Mouse (Mus musculus) cerebellum, postnatal 36 days (tissue): ENCODE results near the gene Mknk2.

Experiments used
- DNase-seq, 2 experiments: peaks; one replicate each; pipeline ENCODE4 v3.0.0; 2021 to 2022; ENCODE audit warnings: mixed read lengths in 2 of 2

Gene Mknk2

DNA sequence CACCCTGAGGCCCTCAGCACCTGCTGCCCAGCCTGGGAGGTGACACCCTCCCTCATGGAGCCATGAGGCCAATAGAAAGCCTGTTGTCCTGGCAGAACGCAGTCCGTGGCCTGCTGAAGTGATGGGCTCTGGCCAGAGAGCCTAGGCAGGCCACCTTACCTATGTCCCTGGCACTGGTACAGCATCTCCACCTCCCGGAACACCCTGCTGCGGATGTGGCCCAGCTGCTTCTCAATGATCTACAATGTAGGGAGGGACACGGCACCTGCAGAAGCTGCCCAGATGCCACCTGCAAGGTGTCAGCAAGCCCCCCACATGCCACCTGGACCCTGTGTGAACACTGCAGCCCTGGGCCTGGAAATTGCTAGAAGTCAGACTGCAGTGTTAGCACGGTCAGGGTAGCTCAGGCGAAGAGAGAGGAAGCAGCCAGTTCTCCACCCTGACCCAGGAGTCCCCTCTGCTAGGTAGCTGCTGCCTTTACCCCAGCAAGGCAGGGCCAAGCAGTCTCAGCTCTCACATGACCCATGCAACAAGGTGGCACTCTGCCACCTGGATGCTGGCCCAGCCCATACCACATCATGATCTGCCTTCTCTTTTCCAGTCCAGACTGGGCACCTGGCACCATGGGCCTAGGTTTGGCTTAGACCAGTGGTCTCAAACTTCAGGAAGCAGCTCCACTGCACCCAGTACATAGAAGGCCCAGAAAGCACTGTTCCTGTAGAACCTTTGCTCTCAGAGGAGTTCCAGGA lies 8.0 kb downstream of the Mknk2 start:
- peak; percentile 79 to 85 for DNase-seq

DNA sequence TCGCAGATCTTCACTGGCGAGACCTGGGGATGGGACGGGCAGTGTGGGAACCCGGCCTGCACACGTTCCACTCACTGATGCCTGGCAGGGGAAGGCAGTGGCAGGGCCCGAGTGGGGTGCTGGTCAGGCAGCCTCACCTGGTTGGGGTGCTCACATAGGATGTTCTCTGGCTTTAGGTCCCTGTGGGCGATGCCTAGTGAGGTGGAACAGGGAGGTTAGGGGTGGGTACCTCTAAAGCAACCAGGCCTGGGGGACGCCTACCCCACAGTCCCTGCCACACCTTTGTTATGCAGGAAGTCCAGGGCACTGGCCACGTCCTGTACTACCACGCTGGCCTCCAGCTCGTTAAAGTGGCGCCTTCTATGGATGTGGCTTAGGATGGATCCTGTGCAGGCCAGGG lies 8.9 kb downstream of the Mknk2 start:
- no peak for DNase-seq

DNA sequence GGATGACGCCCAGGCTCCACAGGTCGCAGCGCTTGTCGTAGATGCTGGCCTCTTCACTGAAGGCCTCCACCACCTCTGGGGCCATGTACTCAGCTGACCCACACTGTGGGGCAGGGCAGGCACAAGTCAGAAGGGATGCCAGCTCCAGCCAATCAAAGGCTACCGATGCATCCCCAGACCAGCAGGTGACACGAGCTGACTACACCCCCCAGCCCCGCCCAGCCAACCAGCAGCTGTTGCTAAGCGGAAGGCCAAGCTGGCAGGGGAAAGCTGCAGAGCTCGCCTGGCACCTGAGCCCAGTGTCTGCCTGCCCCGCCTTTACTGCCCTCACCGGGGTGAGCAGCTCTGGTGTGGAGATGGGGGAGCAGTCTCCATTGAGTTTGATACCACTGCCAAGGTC lies 9.3 kb downstream of the Mknk2 start:
- DNase-seq: peak; percentile 39 to 76

DNA sequence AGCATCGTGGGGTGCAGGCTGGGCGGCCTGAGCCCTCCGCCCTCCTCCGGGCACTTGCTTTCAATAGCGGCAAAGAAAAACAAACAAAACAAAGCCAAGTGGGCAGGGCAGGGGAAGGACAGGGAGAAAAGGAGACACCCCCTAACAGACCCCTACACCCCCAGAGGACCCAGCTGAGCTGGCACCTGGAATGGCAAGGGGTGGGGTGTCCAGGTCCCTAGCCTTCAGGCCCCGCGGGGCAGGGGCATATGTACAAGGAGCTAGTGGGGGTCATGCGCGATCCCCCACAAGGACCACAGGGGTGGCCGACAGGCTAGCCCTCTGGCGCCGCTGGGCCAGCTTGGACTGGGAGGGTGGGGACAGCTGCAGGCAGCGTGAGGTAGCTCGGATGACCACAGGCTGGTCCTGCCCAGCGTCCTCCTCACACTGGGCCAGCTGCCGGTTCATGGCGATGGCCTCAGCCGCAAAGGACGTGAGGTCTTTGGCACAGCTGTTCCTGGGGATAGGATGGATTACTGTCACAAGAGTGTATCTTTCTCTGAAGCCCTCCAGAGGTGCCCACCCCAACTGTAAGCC lies 11.0 kb downstream of the Mknk2 start:
- no peak for DNase-seq

DNA sequence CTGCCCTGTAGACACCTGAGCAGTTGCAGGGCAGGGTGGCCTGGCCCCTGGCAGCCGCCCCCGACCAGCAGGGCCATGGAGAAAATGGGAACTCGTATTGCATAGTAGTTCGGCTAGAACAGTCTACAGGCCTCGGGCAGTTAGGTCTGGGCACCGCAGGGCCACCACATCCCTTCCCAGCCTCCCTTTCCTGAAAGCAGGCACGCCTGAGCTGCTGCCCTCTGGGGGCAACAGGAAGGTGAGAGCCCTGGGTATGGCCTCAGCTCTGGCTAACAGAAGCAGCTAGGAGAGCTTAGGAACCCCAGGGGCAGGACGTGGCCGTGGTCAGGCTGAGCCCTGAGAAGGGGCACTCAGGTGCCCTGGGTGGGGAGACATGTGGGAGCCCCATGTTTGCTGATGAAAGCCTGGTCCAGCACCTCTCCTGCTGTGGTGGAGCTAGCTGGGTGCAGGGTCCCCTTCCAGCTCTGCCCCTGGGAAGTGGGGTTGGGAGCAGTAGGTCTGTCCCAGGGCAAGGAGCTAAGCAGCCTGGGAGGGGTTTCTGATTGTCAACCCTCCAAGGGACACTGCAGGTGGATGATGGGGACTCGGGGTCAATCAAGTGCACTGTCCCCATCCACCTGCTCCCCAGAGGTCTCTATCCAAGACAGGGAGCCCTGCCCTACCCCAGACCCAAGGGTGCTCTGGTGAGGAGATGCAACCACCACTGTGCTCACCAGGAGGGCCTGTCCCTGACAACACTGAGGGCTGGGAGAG lies 11.8 kb downstream of the Mknk2 start:
- peak in 1 of 2 experiments; percentile 10 for DNase-seq

DNA sequence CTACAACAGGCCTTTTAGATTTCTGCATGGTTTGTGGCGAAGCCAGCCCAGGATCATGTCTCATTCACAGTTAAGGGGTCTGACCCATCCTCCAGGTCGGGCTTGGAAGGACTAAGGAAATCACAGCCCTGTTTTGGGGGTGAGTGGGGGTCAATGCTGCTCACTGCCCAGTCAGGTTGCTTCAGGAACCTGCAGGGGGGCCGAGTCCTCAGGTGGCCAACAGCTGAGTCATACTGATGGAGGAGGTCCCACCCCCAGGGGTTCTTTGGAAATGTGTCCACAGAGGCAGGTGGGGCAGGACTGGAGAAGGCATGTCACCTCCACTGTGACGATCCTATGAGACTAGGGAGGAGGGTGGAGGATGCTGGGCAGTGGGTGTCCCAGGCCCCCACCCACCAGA lies 12.5 kb downstream of the Mknk2 start:
- DNase-seq: peak in 1 of 2 experiments; percentile 28

DNA sequence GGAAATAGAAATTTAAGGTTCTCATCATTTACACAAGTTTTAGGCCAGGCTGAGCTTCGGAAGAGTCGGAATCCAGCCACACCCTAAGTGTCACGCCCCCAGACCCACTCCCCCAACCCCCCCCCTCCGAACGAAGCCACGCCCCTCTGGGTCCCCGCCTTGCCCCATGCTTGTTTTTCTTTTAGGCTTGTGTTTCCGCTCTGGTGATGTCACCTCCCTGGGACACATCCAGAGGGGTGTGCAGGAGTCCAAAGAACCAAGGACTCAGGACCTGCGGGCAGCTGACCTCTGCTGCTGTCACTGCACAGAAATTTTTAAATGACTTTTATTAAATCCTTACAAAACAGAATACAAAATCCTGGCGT lies 12.9 kb downstream of the Mknk2 start:
- peak in 1 of 2 experiments; percentile 44 for DNase-seq

DNA sequence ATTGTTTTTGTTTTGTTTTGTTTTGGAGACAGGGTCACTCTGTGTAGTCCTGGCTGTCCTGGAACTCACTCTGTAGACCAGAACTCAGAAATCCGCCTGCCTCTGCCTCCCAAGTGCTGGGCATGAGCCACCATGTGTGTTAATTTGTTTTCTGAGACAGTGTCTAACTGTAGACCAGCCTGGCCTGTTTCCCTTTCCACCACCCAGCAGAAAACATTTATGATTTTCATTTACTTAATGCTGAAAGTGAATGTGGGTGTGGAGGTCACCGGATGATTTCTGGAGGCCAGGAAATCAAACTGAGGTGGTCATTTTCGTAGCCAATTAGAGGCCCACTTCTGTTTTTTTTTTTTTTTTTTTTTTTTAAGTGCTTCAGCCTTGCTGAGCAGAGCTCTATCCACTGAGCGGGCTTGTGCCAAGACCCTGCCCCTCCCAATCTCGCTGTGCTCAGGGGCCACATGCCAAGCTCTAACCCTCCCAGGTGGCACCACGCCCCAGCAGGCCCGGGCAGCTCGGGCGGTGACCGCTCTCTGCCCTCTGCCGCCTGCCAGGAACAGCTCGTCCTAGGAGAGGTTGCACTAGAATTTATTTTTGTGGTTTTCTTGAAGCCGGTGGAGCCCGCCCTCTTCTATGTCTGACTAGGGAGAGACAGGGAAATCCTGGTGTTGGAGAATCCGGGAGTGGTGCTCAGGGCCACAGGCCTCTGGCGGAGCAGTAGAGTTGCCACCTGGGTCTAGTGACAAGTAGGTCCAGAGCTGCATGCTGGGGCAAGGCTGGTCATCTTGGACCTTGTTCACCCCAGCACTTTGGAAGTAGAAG lies 13.5 kb downstream of the Mknk2 start:
- DNase-seq: peak; percentile 72 to 73

DNA sequence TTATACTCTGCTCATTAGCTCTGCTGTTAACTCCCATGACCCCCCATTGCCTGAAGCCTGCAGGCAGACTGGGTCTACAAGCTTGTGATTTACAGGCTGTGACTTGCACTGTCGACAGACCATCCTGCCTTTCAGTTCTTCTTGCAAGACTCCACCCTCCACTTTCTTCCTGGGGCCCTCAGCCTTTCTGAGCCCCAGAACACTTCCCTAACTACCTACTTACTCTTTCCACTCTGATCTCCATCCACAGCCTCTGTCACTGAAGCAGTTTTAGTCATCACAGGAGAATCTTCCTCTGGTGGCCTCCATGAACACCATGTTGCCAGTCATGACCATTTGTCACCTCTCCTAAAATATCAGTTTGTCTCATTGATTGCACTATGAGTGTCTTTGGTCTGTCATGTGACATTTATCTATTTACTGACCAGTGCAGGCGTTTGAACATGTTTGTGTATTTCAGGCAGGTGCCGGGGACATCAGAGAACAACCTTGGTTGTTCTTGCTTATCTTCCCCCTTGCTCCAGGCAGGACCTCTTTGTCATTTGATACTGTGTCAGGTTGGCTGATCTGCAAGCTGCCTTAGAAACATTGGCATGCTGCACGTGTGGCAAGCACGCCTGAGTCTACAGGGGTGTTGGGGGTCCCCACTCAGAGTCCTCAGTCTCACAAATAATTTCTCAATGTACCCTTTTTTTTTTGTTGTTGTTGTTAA lies 14.3 kb downstream of the Mknk2 start:
- no peak for DNase-seq

DNA sequence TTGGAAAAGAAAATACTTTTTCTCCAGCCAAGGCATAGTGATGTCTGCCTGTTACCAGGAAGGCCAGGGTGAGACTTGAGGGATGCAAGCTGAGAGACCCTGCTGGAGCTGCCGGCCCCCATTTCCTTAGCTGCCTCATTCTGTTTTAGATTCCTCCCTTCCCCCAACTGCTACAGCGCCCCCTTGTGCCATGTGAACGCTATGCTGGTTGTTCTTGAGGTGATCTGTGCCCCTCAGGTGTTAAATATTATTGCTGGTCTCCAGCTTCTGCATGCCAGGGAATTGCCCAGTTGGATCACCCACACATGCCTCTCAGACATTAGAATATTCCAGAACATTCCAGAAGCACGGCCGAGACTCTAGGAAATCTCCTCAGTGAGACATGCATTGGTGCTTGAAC lies 16.8 kb downstream of the Mknk2 start:
- DNase-seq: peak in 1 of 2 experiments; percentile 56

DNA sequence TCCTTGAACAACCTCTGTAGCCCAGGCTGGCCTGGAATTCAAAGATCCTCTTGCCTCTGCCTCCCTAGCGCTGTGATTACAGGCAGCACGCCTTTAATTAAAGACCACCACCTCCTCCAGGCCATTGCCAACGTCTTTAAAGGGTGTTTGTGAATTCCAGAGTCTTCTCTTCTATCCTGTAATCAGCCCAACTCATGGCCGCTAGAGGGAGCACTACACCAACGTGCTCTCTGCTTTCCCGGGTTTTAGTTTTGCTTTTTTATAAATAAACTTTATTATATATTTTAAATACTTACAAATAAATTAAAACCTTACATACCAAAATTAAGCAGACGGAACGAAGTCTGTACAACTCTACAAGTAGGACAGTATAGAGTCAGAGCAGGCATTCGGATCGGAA lies 18.7 kb downstream of the Mknk2 start:
- DNase-seq: peak; percentile 78 to 85

DNA sequence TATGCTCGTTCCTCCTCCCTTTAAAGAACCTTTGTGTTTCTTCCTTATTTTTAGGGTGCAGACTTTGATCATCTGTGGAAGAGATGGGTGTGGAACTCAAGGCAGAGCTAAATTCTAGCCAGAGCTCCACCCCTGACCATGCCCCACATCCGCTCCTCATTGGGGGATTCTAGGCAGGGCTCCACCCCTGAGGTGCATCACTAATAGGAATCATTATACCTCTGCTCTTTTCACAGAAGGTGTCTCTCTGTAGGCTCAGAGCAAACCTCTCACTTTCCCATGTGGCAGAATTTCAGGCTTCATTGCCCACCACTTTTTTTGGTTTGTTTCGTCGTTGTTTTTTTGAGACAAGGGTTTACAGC lies 19.1 kb downstream of the Mknk2 start:
- no peak for DNase-seq

DNA sequence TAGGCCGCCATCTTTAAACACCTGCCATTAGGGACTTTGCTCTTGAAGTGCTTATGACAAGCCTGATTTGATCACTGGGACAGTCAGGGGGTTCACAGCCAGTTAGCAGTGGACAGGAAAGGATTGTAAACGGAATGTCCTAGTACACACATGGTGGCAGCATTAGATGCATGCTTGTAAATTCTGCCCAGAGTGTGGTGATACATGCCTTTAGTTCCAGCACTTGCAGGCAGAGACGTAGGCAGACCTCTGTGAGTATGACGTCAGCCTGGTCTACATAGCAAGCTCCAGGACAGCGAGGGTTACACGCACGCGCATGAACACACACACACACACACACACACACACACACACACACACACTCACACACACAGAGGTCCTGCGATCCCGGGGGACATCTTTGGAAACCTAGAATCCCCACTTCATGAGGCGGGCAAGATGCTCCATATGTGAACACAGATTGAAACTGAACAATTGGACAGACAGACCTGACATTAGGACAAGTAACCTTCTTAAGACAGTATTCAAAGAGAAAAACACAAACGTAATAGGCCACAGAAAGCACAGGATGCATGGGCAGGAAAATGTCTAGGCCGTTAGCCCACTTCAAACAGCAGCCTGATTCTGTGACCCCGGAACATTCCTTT lies 19.6 kb downstream of the Mknk2 start:
- no peak for DNase-seq

DNA sequence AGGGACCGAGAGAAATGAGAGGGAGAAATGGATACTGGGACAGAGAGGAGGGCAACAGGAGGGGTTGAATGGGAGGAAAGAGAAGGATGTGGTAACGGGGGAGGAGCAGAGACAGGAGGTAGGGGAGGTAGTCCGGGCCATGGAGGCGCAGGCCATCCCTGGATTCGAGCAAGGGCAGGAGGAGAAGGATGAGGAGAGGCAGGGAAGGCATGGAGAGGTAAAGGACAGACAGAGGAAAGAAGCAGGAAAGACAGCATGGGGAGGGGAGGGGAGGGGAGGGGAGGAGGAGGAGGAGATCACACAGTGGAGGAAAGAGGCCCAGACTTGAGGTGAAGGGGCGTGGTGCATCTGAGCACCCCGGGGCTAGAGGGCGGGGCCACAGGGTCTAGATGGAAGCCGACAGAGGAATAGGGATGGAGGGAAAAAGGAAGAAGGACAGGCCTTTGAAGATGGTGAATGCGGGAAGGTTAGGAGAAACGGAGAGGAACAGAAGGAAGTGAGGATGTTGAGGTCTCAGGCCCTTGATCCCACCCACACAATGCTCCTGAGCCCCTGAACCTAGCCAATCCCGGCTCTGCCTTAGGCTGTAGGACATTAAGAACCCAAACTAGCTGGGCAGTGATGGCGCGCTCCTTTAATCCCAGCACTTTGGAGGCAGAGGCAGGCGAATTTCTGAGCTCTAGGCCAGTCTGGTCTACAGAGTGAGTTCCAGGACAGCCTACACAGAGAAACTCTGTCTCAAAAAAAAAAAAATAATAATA lies 20.9 kb downstream of the Mknk2 start, which contains the start of gene Btbd2:
Btbd2 (minus strand) TSS at position 209 of the 761 bp plus-strand sequence.
- DNase-seq: peak in 1 of 2 experiments; percentile 27

DNA sequence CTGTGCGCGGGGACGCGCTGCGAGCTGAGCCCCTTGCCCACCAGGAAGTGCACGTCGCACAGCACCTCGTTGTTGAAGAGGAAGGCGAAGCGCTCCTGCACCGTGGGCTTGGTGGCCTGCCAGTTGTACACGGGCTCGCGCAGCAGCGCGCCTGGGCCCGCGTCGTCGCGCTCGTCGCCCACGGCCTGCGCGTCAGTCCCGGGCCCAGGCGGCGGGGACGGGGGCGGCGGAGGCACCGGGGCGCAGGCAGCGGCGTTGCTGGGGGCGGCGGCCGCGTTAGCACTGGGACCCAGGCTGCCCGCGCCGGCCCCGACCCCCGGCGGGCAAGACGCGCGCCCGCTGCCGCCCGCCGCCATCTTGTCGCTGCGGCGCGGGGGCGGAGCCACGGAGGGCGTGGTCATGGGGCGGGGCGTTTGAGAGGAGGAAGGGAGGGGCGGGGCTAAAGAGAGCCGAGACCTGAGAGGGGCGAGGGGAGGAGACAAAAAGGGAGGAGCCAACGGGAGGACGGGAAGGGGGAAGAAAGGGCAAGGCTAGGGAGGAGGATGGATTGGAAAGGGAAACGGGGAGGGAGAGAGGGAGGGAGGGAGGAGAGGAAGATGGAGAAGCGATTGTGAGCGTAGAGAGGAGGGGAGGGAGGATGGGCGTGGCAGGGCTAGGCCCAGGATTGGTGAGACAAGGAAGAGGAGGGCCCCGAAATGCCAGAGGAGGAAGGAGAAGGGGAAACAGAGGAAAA lies 21.6 kb downstream of the Mknk2 start:
- DNase-seq: peak; percentile 95 to 98

DNA sequence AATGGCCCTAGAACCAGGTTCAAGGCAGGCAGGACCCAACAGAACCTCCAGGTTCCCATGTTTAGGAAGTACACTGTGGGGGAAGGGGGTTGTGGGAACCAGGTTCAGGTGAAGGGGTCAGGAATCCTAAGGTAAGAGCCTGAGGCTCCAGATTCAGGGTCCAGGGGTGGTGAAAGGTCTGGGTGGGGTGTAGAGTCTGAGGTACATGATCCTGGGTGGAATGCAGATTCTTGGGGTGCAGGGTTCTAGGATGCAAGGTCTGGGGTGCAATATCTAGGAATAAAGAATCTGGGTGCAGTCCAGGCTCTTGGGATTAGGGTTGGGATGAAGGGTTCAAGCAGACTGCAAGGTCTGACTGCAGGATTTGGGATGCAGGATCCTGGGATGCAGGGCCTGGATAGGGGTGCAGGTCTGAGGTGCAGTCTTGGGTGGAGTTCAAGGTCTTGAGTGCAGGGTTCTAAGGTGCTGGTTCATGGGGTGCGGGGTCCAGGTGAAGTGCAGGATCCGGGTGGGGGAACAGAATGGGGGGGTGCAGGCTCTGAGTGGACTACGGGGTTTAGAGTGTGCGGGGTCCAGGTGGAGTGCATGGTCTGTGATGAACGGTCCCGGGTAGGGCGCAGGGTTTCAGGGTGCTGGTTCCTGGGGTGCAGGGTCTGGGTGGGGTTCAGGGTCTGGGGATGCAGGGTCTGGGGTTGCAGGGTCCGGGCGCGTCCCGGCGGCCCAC lies 22.3 kb downstream of the Mknk2 start:
- no peak for DNase-seq

DNA sequence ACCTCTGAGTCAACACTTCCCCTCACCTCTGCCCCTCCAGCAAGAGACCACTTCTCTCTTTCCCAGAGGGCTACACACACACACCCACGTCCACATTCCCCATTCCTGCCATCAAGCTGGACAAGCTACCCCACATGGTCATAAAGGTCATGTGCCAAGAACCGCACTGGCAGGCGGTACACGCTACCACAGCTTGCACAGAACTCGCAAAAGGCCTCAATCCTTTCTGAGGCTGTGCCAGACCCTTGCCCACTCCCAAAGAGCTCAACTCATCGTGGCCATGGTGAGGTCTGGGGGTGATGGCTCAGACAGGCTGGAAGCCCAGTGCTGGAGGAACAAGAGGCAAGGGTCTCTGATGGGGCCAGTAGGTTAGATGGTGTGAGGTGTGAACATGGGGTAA lies 23.0 kb downstream of the Mknk2 start:
- DNase-seq: no peak

DNA sequence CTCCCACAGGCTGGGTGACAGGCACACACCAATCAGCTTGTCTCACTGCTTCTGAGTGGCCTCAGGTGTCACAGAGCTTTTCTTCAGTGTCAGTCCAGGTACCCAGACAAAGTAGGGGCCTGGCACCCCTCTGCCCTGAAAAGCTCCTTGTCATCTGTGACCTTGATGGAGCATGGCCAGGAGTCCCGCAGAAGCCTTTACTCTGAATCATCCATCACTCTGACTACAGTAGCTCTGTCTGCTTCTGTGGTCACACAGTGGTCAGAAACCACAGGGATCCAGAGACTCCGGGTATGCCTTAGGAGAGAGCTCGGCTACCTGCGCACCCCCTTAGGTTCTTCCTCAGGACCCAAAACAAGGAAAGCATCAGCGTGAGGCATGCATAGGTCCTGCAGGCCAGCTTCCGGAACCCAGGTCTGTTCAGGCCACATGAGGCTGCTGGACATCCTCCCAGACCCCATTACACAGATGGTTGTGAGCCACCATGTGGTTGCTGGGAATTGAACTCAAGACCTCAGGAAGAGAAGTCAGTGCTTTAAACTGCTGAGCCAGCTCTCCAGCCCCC lies 24.7 kb downstream of the Mknk2 start:
- no peak for DNase-seq

DNA sequence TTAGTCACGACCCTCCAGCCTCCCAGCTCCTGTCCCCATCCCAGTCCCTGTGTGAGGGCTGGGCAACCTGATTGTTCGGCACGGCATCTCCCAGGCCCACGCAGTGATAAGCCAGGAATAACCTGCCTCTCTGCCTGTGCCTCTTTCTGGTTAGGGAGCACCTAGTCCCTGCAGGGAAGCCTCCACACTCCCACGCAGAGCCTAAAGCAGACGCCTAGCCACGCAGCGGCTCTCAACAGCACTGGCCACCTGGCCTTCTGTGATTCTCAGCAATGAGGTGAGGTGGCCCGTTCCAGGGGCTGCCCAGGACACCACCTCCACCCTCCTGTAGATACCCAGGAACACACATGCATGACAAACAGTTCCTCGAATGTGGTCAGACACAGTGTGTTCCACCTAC lies 27.5 kb downstream of the Mknk2 start:
- DNase-seq: no peak
